Mouse (Mus musculus): Measurements from ENCODE around the gene Sde2. TPM values are rescaled to one million over a fixed set of nuclear protein-coding genes. Genes with fewer than 3 reads are reported as not detected.

Sde2 gene
- polyA plus RNA-seq, 1 experiment: 18.4 TPM

GRCm38 (mm10) chr1:180863606-180864005 lies 12.7 kb downstream of the Sde2 start:
- TF ChIP-seq CTCF (IDR thresholded peaks at IDR 0.05; ENCODE audit: borderline replicate concordance, control insufficient read depth, extremely low read depth, insufficient read depth, low read length, poor library complexity): no peak
- TF ChIP-seq POLR2A (IDR thresholded peaks at IDR 0.05; ENCODE audit: control insufficient read depth, extremely low read depth, insufficient read depth, low read length, poor library complexity): no peak
- Histone ChIP-seq H3K4me3 (ENCODE audit: control insufficient read depth, insufficient read depth, low read length) (no peak overlapping the region), H3K36me3 (ENCODE audit: control insufficient read depth, insufficient read depth, low read length) (peaks cover 77% of the 10 kb centered on the region), H3K27ac (ENCODE audit: control insufficient read depth, insufficient read depth, low read length) (no peak overlapping the region), H3K27me3 (ENCODE audit: control insufficient read depth, insufficient read depth, low read length) (no peaks in the 10 kb centered on the region), H3K4me1 (replicated peaks; ENCODE audit: control insufficient read depth, insufficient read depth, low read length) (no peaks in the 10 kb centered on the region)
- WGBS: 5% methylated on average over 1 of the region's 1 CpGs
- peak; percentile 31 for DNase-seq

- TF ChIP-seq POLR2A (IDR thresholded peaks at IDR 0.05; ENCODE audit: control insufficient read depth, extremely low read depth, insufficient read depth, low read length, poor library complexity): no peak
- TF ChIP-seq CTCF (IDR thresholded peaks at IDR 0.05; ENCODE audit: borderline replicate concordance, control insufficient read depth, extremely low read depth, insufficient read depth, low read length, poor library complexity): no peak
- WGBS: 95% methylated on average over 7 of the region's 7 CpGs
- no peak overlapping the region for H3K27ac ChIP-seq (ENCODE audit: control insufficient read depth, insufficient read depth, low read length)
- no peak overlapping the region for H3K4me3 ChIP-seq (ENCODE audit: control insufficient read depth, insufficient read depth, low read length)
- no peak for DNase-seq
- H3K27me3 ChIP-seq (ENCODE audit: control insufficient read depth, insufficient read depth, low read length): no peaks in the 10 kb centered on the region
- H3K36me3 ChIP-seq (ENCODE audit: control insufficient read depth, insufficient read depth, low read length): peaks cover 54% of the 10 kb centered on the region
- H3K4me1 ChIP-seq (replicated peaks; ENCODE audit: control insufficient read depth, insufficient read depth, low read length): no peaks in the 10 kb centered on the region
These were observed 15.1 kb downstream of the Sde2 start for GRCm38 (mm10) chr1:180866001-180866400.

- no peak for TF ChIP-seq CTCF (IDR thresholded peaks at IDR 0.05; ENCODE audit: borderline replicate concordance, control insufficient read depth, extremely low read depth, insufficient read depth, low read length, poor library complexity)
- Histone ChIP-seq H3K4me1 (replicated peaks; ENCODE audit: control insufficient read depth, insufficient read depth, low read length) (peaks cover 11% of the 10 kb centered on the region), H3K36me3 (ENCODE audit: control insufficient read depth, insufficient read depth, low read length) (peaks cover 23% of the 10 kb centered on the region), H3K27ac (ENCODE audit: control insufficient read depth, insufficient read depth, low read length) (no peak overlapping the region), H3K4me3 (ENCODE audit: control insufficient read depth, insufficient read depth, low read length) (no peak overlapping the region), H3K27me3 (ENCODE audit: control insufficient read depth, insufficient read depth, low read length) (no peaks in the 10 kb centered on the region)
- 86% methylated on average over 13 of the region's 13 CpGs for WGBS
- DNase-seq: no peak
These were observed 19.3 kb downstream of the Sde2 start for GRCm38 (mm10) chr1:180870122-180870650.

- TF ChIP-seq POLR2A (IDR thresholded peaks at IDR 0.05; ENCODE audit: control insufficient read depth, extremely low read depth, insufficient read depth, low read length, poor library complexity): no peak
- TF ChIP-seq CTCF (IDR thresholded peaks at IDR 0.05; ENCODE audit: borderline replicate concordance, control insufficient read depth, extremely low read depth, insufficient read depth, low read length, poor library complexity): peak; percentile 87
- peak; percentile 74 for DNase-seq
- Histone ChIP-seq H3K27ac (ENCODE audit: control insufficient read depth, insufficient read depth, low read length) (no peak overlapping the region), H3K4me1 (replicated peaks; ENCODE audit: control insufficient read depth, insufficient read depth, low read length) (peaks cover 15% of the 10 kb centered on the region), H3K4me3 (ENCODE audit: control insufficient read depth, insufficient read depth, low read length) (no peak overlapping the region), H3K27me3 (ENCODE audit: control insufficient read depth, insufficient read depth, low read length) (no peaks in the 10 kb centered on the region), H3K36me3 (ENCODE audit: control insufficient read depth, insufficient read depth, low read length) (no peaks in the 10 kb centered on the region)
- 34% methylated on average over 9 of the region's 9 CpGs for WGBS
These were observed 23.0 kb downstream of the Sde2 start for GRCm38 (mm10) chr1:180873861-180874484.

GRCm38 (mm10) chr1:180874615-180875014 lies 23.7 kb downstream of the Sde2 start:
- H3K27ac ChIP-seq (ENCODE audit: control insufficient read depth, insufficient read depth, low read length): peak overlapping the region; percentile 50; the same call in 1 of the 2 replicates
- H3K27me3 ChIP-seq (ENCODE audit: control insufficient read depth, insufficient read depth, low read length): no peaks in the 10 kb centered on the region
- WGBS: 92% methylated on average over 2 of the region's 2 CpGs
- H3K36me3 ChIP-seq (ENCODE audit: control insufficient read depth, insufficient read depth, low read length): no peaks in the 10 kb centered on the region
- TF ChIP-seq POLR2A (IDR thresholded peaks at IDR 0.05; ENCODE audit: control insufficient read depth, extremely low read depth, insufficient read depth, low read length, poor library complexity) (no peak), CTCF (IDR thresholded peaks at IDR 0.05; ENCODE audit: borderline replicate concordance, control insufficient read depth, extremely low read depth, insufficient read depth, low read length, poor library complexity) (no peak)
- H3K4me1 ChIP-seq (replicated peaks; ENCODE audit: control insufficient read depth, insufficient read depth, low read length): peaks cover 15% of the 10 kb centered on the region
- no peak for DNase-seq
- H3K4me3 ChIP-seq (ENCODE audit: control insufficient read depth, insufficient read depth, low read length): no peak overlapping the region

GRCm38 (mm10) chr1:180875126-180875525 lies 24.2 kb downstream of the Sde2 start:
- peak; percentile 55 for DNase-seq
- 36% methylated on average over 9 of the region's 9 CpGs for WGBS
- no peaks in the 10 kb centered on the region for H3K36me3 ChIP-seq (ENCODE audit: control insufficient read depth, insufficient read depth, low read length)

More at GRCm38 (mm10) chr1:180875126-180875525, 24.2 kb downstream of the Sde2 start:
- peaks cover 15% of the 10 kb centered on the region for H3K4me1 ChIP-seq (replicated peaks; ENCODE audit: control insufficient read depth, insufficient read depth, low read length)
- no peak for TF ChIP-seq CTCF (IDR thresholded peaks at IDR 0.05; ENCODE audit: borderline replicate concordance, control insufficient read depth, extremely low read depth, insufficient read depth, low read length, poor library complexity)
- TF ChIP-seq POLR2A (IDR thresholded peaks at IDR 0.05; ENCODE audit: control insufficient read depth, extremely low read depth, insufficient read depth, low read length, poor library complexity): no peak
- peak overlapping the region; percentile 55 for H3K27ac ChIP-seq (ENCODE audit: control insufficient read depth, insufficient read depth, low read length)
- H3K27me3 ChIP-seq (ENCODE audit: control insufficient read depth, insufficient read depth, low read length): no peaks in the 10 kb centered on the region
- H3K4me3 ChIP-seq (ENCODE audit: control insufficient read depth, insufficient read depth, low read length): no peak overlapping the region
